Mouse (Mus musculus): ENCODE data around the gene Ctcfl. TPM values are rescaled to one million over a fixed set of nuclear protein-coding genes. Genes with fewer than 3 reads are reported as not detected.

Gene Ctcfl
- not detected for total RNA-seq (2023)

DNA sequence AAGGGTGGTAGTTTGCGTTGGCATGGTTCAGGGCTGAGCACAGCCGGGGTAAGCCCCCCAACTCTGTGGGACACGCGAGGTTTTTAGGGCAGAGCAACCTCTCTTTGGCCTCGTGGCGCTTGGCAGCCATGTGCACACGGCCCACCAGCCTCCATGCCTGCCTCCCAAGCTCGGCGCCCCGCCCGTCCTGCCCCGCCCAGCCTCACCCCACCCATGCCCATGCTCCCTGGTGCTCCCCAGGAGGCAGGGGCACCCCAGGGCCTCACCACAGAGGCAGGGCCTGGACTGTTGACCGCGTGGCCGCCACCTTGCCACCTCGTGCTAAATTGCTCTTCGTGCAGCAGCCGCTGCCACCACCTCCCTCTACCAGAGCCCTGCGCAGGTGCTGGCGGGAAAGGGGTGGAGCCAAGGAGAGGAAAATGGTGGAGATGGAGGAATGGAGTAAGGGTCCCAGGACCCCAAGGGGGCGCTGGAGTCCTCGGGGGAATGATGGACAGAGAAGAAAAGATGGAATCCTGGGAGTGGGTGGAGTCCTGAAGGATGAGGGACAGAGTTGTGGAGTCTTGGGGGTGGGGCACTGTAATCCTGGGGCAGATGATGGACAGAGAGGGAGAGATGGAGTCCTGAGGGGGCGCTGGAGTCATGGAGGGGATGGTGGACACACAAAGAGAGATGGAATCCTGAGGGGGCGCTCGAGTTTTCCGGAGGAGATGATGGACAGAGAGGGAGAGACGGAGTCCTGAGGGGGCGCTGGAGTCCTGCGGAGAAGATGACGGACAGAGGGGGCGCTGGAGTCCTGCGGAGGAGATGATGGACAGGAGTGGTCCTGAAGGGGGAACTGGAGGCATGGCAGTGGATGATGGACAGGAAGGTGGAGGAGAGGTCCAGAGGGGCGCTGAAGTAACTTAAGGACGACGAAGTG lies at the start of gene Ctcfl:
Gene Ctcfl (minus strand): TSS at position 503 of the 922 bp plus-strand sequence.

DNA sequence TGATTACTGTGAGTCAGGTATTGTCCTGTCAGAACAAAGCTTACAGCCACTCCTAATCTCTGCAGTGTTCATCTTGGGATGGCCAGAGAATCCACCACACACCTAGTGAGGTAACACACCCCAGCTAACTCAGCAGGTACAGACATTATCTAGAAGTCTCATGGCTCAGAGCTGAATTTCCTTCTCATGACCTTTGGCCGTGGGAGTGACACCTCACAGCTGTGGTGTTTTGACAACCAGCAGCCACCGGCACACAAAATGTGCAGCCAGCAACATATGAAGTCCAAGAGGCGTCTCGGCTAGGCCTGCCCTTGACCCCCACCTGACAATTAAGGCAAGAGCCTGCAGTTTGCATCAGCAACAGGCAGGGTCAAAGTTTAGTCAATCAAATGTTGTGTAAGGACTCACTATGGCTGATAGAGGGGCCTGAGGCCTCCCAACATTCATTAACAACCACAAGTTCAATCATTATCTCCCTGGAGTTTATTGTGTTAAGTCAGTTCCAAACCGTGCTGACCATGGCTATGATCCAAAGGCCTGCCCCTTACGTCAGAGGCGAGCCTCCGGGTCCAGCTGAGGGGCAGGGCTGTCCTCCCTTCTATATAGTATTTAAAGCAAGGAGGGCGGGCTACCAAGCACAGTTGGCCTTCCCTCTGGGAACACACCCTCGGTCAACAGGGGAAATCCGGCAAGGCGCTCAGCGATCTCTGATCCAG lies 33.3 kb upstream of the Ctcfl start, which contains the start of gene Pck1:
Gene Pck1 (plus strand): TSS at position 613 of the 716 bp plus-strand sequence.

Other genes starting within 250 kb of the Ctcfl start
- gene Bmp7, start 179.2 kb downstream of the Ctcfl start, total RNA-seq (2023): 2.1 TPM
- 1.4 TPM for gene Spo11, start 141.8 kb downstream of the Ctcfl start, total RNA-seq (2023)
- 83.9 TPM for gene Rae1, start 119.4 kb downstream of the Ctcfl start, total RNA-seq (2023)
- gene Rbm38, start 99.0 kb downstream of the Ctcfl start, total RNA-seq (2023): 287 TPM
- not detected for gene Pck1, start 33.5 kb upstream of the Ctcfl start, total RNA-seq (2023)
- 64.5 TPM for gene Zbp1, start 99.4 kb upstream of the Ctcfl start, total RNA-seq (2023)
- 12.0 TPM for gene Pmepa1, start 157.0 kb upstream of the Ctcfl start, total RNA-seq (2023)

Data from CD4-positive naive resting alpha-beta T cell, adult 76 days (primary cell).